Mouse (Mus musculus) midbrain, embryonic 16.5 days (tissue): ENCODE measurements around the gene Zhx3. TPM values are rescaled to one million over a fixed set of nuclear protein-coding genes. Genes with fewer than 3 reads are reported as not detected.

Experiments used
- ATAC-seq: fragments of 200-750 bp; cut with Nextera tagmentation; 2 replicates; pipeline ENCODE4 v1.8.0; 2017; ENCODE audit warnings: moderate TSS enrichment
- H3K27ac ChIP-seq: fragments of 300-500 bp; sonication (generic); 2 replicates; pipeline ENCODE4 v1.5.1; 2014; ENCODE audit warnings: mild to moderate bottlenecking, low read length, mixed read lengths
- H3K27me3 ChIP-seq: fragments of 300-500 bp; sonication (generic); 2 replicates; pipeline ENCODE4 v1.6.1; 2014; ENCODE audit warnings: low read depth, low read length, mixed read lengths; ENCODE audit not compliant: control insufficient read depth, insufficient read depth
- H3K36me3 ChIP-seq: fragments of 300-500 bp; sonication (generic); 2 replicates; pipeline ENCODE4 v1.6.1; 2014; ENCODE audit warnings: mild to moderate bottlenecking, low read length, moderate library complexity, mixed read lengths; ENCODE audit not compliant: control insufficient read depth, insufficient read depth
- H3K4me1 ChIP-seq: fragments of 300-500 bp; sonication (generic); 2 replicates; pipeline ENCODE4 v1.6.1; 2014; ENCODE audit warnings: mild to moderate bottlenecking, low read length, mixed read lengths; ENCODE audit not compliant: control insufficient read depth, insufficient read depth
- H3K4me2 ChIP-seq: fragments of 300-500 bp; sonication (generic); 2 replicates; pipeline ENCODE4 v1.6.1; 2014; ENCODE audit warnings: mild to moderate bottlenecking, low read length, mixed read lengths
- H3K4me3 ChIP-seq: fragments of 300-500 bp; sonication (generic); 2 replicates; pipeline ENCODE4 v1.5.1; 2014; ENCODE audit warnings: low read depth, mild to moderate bottlenecking, low read length, moderate library complexity, mixed read lengths
- H3K9ac ChIP-seq: fragments of 300-500 bp; sonication (generic); 2 replicates; pipeline ENCODE4 v1.6.1; 2014; ENCODE audit warnings: low read depth, low read length, mixed read lengths
- H3K9me3 ChIP-seq: fragments of 300-500 bp; sonication (generic); replicated peaks from 2 replicates; pipeline ENCODE4 v1.6.1; 2014; ENCODE audit warnings: mild to moderate bottlenecking, low read length, mixed read lengths; ENCODE audit not compliant: control insufficient read depth, poor library complexity, severe bottlenecking
- WGBS: fragments of 180-500 bp; shearing (Covaris S2); extraction: QIAGEN DNeasy Blood & Tissue Kit; methylation state at CpG from one replicate; pipeline ENCODE4 v1.1.7; 2014; 5-methylcytosine and 5-hydroxymethylcytosine counted together
- polyA plus RNA-seq: library from polyadenylated mRNA; unstranded; fragments of >200 nt; fragmentation: Nextera tagmentation; extraction: Ambion mirVana; gene quantifications from 2 replicates; pipeline ENCODE4 v1.2.1, GENCODE M21; 2015

Zhx3 gene
- 21.1 and 22.6 TPM in 2 replicates for polyA plus RNA-seq

DNA sequence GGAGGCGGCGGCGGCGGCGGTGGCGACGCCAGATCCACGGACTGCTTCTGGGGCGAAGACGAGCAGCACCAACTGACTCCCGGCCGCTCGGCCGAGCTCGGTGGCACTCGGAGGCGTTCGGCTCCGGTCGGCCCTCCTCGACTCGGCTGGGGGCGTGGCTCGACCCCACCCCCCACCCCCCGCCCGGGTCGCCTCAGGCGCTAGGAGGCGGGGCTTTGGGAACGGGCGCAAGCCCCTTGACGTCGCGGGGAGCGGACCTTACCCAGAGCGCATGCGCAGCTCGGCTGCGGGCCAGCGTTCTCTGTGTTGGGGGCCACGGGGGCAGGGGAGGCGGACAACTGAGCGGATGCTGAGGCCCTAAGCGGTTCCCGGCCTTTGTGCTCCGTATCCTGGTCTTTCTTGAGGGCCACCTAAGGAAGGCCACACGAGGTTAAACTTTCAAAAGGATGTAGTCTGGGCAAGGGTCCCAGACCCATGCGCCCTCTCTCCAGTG is at the start of gene Zhx3:
TSS of gene Zhx3 (minus strand) at position 109 of the 493 bp plus-strand sequence.
- peak; percentile 97 for ATAC-seq
- under 1% methylated on average over 34 of the region's 48 CpGs for WGBS
- no peaks in the 10 kb centered on the region for H3K9me3 ChIP-seq
- peak within 1 kb of the TSS; percentile 98 for H3K27ac ChIP-seq
- H3K36me3 ChIP-seq, result no peaks in the 10 kb centered on the region
- H3K4me1 ChIP-seq, result peaks cover 21% of the 10 kb centered on the region
- H3K9ac ChIP-seq, result peak within 1 kb of the TSS; percentile 98
- H3K4me2 ChIP-seq, result peak within 1 kb of the TSS; percentile 77
- no peaks in the 10 kb centered on the region for H3K27me3 ChIP-seq
- H3K4me3 ChIP-seq, result peak within 1 kb of the TSS; percentile 92

GRCm38 (mm10) chr2:160921285-160921684 is 48.5 kb upstream of the Zhx3 start:
- Histone ChIP-seq H3K27me3 (no peaks in the 10 kb centered on the region), H3K27ac (no peak overlapping the region), H3K4me1 (peaks cover 2% of the 10 kb centered on the region; the same call in 1 of the 2 replicates), H3K4me3 (no peak overlapping the region), H3K36me3 (no peaks in the 10 kb centered on the region), H3K4me2 (no peak overlapping the region), H3K9me3 (no peaks in the 10 kb centered on the region), H3K9ac (no peak overlapping the region)
- no peak for ATAC-seq
- WGBS, result 76% methylated on average over 7 of the region's 7 CpGs

- H3K4me1 ChIP-seq, result peaks cover 2% of the 10 kb centered on the region; the same call in 1 of the 2 replicates
- H3K4me2 ChIP-seq, result no peak overlapping the region
- H3K4me3 ChIP-seq, result no peak overlapping the region
- 0 out of 2 replicates have a peak, but pooled peaks cover 3% of the 10 kb centered on the region for H3K27me3 ChIP-seq
- H3K9ac ChIP-seq, result no peak overlapping the region
- no peak overlapping the region for H3K27ac ChIP-seq
- H3K36me3 ChIP-seq, result no peaks in the 10 kb centered on the region
- H3K9me3 ChIP-seq, result no peaks in the 10 kb centered on the region
- ATAC-seq, result no peak
- 77% methylated on average over 2 of the region's 2 CpGs for WGBS
Observed at GRCm38 (mm10) chr2:160918930-160919215, 46.1 kb upstream of the Zhx3 start.

DNA sequence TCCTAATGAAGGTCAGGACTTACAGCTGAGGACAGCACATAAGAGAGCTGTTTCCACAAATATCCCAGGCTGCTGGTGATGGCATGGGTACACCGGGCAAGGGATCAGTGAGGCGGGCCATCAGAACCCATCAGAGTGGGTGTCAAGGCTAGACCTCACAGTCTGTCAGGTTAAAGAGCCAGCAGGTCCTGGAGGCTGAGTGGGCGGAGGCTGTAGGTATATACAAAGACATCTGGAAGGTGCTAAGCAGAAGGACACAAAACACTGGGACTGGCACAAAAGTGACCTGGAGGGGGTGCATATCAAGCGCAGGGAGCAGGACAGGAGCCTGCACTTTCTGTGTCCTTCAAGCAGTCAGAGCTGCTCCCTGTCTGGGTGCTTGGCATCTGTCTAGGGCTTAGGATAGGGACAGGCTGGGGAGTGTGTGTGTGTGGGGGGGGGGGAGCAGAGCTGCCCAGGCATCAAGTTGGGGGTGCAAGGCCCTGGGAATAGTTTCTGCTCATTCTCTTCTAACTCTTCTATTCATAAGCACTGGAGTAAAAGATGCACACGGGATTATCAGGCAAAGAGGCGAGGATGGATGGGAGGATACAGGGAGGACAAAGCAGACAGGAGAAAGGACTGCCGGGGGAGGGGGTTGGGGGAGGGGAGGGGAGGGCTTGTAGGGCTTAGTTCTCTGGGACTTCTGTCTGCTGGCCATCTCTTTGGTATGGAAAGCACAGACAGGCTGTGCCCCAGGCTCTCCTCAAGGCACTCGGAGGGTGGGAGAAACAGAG is 45.5 kb upstream of the Zhx3 start:
- Histone ChIP-seq H3K4me3 (no peak overlapping the region), H3K9me3 (no peaks in the 10 kb centered on the region), H3K9ac (no peak overlapping the region), H3K27ac (no peak overlapping the region), H3K4me2 (no peak overlapping the region), H3K36me3 (no peaks in the 10 kb centered on the region), H3K4me1 (peaks cover 2% of the 10 kb centered on the region; the same call in 1 of the 2 replicates), H3K27me3 (0 out of 2 replicates have a peak, but pooled peaks cover 3% of the 10 kb centered on the region)
- no peak for ATAC-seq
- 44% methylated on average over 8 of the region's 8 CpGs for WGBS

GRCm38 (mm10) chr2:160917313-160917712 is 44.5 kb upstream of the Zhx3 start:
- no peaks in the 10 kb centered on the region for H3K36me3 ChIP-seq
- H3K9me3 ChIP-seq, result no peaks in the 10 kb centered on the region
- WGBS, result 99% methylated on average over 3 of the region's 3 CpGs
- H3K9ac ChIP-seq, result no peak overlapping the region
- peaks cover 10% of the 10 kb centered on the region for H3K27me3 ChIP-seq
- peaks cover 2% of the 10 kb centered on the region; the same call in 1 of the 2 replicates for H3K4me1 ChIP-seq
- H3K4me2 ChIP-seq, result no peak overlapping the region
- H3K27ac ChIP-seq, result no peak overlapping the region
- H3K4me3 ChIP-seq, result no peak overlapping the region
- no peak for ATAC-seq

- WGBS, result 62% methylated on average over 8 of the region's 8 CpGs
- H3K27ac ChIP-seq, result no peak overlapping the region
- H3K4me2 ChIP-seq, result no peak overlapping the region
- no peak overlapping the region for H3K4me3 ChIP-seq
- no peaks in the 10 kb centered on the region for H3K36me3 ChIP-seq
- peaks cover 7% of the 10 kb centered on the region for H3K4me1 ChIP-seq
- H3K9ac ChIP-seq, result no peak overlapping the region
- ATAC-seq, result no peak
- H3K27me3 ChIP-seq, result peaks cover 14% of the 10 kb centered on the region
- no peaks in the 10 kb centered on the region for H3K9me3 ChIP-seq
Observed at GRCm38 (mm10) chr2:160916714-160917113, 43.9 kb upstream of the Zhx3 start.

GRCm38 (mm10) chr2:160915821-160916610 is 43.2 kb upstream of the Zhx3 start:
- Histone ChIP-seq H3K4me3 (no peak overlapping the region), H3K9ac (no peak overlapping the region), H3K27ac (no peak overlapping the region), H3K27me3 (peaks cover 21% of the 10 kb centered on the region), H3K36me3 (no peaks in the 10 kb centered on the region), H3K4me1 (peaks cover 12% of the 10 kb centered on the region), H3K9me3 (no peaks in the 10 kb centered on the region), H3K4me2 (no peak overlapping the region)
- WGBS, result 76% methylated on average over 13 of the region's 13 CpGs
- no peak for ATAC-seq

DNA sequence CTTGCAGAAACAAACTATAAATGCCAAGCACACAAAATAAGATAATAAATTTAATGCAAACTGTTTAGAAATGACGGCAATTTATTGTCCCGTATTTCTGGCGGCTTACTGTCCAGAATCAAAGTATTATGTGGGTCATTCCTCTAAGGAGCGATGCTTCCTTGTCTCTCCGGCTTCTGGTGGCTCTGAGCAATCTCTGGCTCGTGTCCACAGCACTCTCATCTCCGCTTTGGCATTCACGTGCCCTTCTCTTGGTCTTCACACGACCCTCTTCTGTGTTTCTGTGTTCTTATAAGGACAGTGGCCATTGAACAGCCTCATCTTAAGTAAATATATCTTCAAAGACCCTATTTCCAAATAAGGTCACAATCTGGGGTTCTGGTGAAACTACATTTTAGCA is 41.9 kb upstream of the Zhx3 start:
- H3K4me3 ChIP-seq, result no peak overlapping the region
- H3K36me3 ChIP-seq, result no peaks in the 10 kb centered on the region
- H3K27ac ChIP-seq, result no peak overlapping the region
- peaks cover 34% of the 10 kb centered on the region for H3K27me3 ChIP-seq
- 87% methylated on average over 9 of the region's 9 CpGs for WGBS
- H3K4me1 ChIP-seq, result peaks cover 12% of the 10 kb centered on the region
- H3K9ac ChIP-seq, result no peak overlapping the region
- no peak overlapping the region for H3K4me2 ChIP-seq
- ATAC-seq, result no peak
- H3K9me3 ChIP-seq, result no peaks in the 10 kb centered on the region

DNA sequence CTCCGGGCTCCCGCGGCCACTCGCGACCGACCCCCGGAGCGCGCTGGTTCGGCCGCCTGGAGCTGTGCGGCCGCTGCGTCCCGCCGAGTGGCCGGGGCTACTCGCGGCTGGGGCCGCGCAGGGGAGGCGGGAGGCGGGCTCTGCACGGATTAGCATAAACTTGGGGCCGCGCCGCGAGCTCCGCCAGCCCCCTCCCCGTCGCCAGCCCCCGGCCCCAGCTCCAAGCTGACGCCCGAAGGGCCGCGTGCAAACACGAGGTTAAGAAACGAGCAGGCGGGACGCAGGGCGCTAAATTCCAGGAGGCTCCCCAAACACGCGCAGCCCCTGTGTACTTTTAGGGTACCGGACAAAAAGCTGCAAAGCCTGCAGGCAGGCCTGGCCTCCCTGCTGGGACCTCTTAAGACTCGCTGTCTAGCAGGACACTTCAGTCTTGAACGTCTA is 39.5 kb upstream of the Zhx3 start, which contains the start of gene Emilin3:
TSS of gene Emilin3 (minus strand) at position 98 of the 441 bp plus-strand sequence.
- Histone ChIP-seq H3K9ac (peak within 1 kb of the TSS; percentile 55), H3K27ac (no peak within 1 kb of the TSS), H3K27me3 (peaks cover 36% of the 10 kb centered on the region), H3K4me2 (peak within 1 kb of the TSS; percentile 86), H3K9me3 (no peaks in the 10 kb centered on the region), H3K4me1 (peaks cover 11% of the 10 kb centered on the region), H3K4me3 (peak within 1 kb of the TSS; percentile 45), H3K36me3 (no peaks in the 10 kb centered on the region)
- 0 out of 2 replicates have a peak, but pooled peaks have one; percentile 10 for ATAC-seq
- 1% methylated on average over 31 of the region's 46 CpGs for WGBS
